Mouse (Mus musculus): ENCODE results near the gene Zfp385b.

DNA sequence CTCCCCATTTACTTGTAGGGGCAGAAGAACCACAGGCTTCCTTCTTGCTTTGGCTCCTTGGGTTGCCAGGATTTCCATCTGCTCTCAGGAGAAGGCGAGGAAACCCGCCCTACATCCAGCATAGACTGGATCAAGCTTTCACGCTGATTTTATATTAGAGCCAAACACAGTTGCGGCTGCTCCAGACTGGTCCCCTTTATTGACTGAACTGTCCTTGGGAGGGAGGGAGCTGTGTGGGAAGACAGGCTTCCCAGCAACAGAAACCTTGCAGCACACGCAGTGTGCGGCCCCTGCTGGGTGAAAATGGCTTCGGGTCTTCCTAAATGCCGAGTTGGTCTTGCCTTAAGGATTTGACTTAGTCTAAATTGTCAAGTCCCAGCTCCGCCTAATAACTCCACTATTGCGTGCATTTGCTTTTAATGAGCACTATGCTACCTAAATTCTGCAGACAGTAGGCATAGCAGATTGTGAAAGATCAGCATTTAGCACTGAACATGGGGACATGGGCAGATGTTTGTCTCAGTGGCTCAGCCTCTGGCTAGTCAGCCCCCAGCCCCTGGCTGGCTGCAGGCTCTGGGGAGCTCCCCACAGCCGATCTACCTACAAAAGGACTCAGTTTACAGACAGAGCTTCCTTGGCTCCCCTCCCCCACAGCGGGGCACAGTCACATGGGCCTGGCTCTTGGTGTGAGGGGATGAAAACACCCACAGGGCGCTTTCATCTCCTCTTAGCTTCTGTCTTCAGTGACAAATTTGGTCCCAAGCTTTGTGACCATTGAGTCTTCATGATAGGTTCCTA is 417.8 kb downstream of the Zfp385b start:
- no peak for TF ChIP-seq POLR2A (IDR thresholded peaks at IDR 0.05; ENCODE audit: insufficient read length, low read depth)
- no peak for TF ChIP-seq MAX (IDR thresholded peaks at IDR 0.05; ENCODE audit: low read depth)
- no peak for TF ChIP-seq MYOD1 (IDR thresholded peaks at IDR 0.05; ENCODE audit: control insufficient read depth in 1 of 3, insufficient read length in 2 of 3, low read depth in 2 of 3)
- TF ChIP-seq USF1 (IDR thresholded peaks at IDR 0.05; ENCODE audit: low read depth), result no peak
